ENCODE assay signal across 9 mouse cellular contexts in genomic region chr2:18906421-18907084, GRCm38 (mm10).
DNase-seq lines count a peak whose midpoint lies in the region; TF ChIP-seq lines count a peak whose summit lies in the region.
"Had no signal": no experiment of that assay in that cellular context is flagged by ENCODE, and none has a peak within 500 bp of the region (broad histone marks: within the 10 kb centered on the region; RNA-seq: fewer than 3 reads in every experiment).

No protein-coding gene starts in this region.

- no peak; the same call in 1 of the 2 replicates for TF ChIP-seq RAD21 in MEL (IDR thresholded peaks at IDR 0.05; ENCODE audit: low read depth, low read length)

- no peak overlapping the region for H3K4me3 ChIP-seq in MEL (ENCODE audit: control insufficient read depth in 1 of 2, insufficient read depth in 1 of 2, low read depth in 2 of 2, low read length in 2 of 2)

- H3K9me3 ChIP-seq in MEL (replicated peaks; ENCODE audit: insufficient read depth, low read length), result no peaks in the 10 kb centered on the region

- H3K36me3 ChIP-seq in MEL (ENCODE audit: control insufficient read depth in 1 of 2, insufficient read depth in 2 of 2, low read length in 2 of 2), result peaks cover 3 to 23% of the 10 kb centered on the region in 2 experiments

- no peak for TF ChIP-seq POLR2A in MEL (IDR thresholded peaks at IDR 0.05; ENCODE audit: control insufficient read depth in 1 of 2, insufficient read depth in 1 of 2, low read depth in 1 of 2, low read length in 2 of 2, poor library complexity in 1 of 2)

- TF ChIP-seq CTCF in MEL (IDR thresholded peaks at IDR 0.05 in 2 of 3, conservative IDR thresholded peaks at IDR 0.05 in 1 of 3; ENCODE audit: control insufficient read depth in 1 of 3, insufficient read depth in 1 of 3, low read depth in 2 of 3, low read length in 3 of 3, poor library complexity in 1 of 3, severe bottlenecking in 1 of 3), result peak; percentile 7 to 19 (median 12); a peak in 2 of 6 replicates

- intact Hi-C loops in gastrocnemius, postnatal 14 days (cut with DNase I; ENCODE audit: low total_unique reads), result no loop called here
- intact Hi-C loops in gastrocnemius, postnatal 36 days (cut with DNase I), result no loop called here

- H3K27ac ChIP-seq in MEL (ENCODE audit: control insufficient read depth, low read depth, low read length), result no peak overlapping the region

- H3K27me3 ChIP-seq in MEL (ENCODE audit: control insufficient read depth in 1 of 2, insufficient read depth in 2 of 2, low read length in 2 of 2), result no peaks in the 10 kb centered on the region

- no peak for TF ChIP-seq EP300 in MEL (IDR thresholded peaks at IDR 0.05; ENCODE audit: low read depth in 1 of 2, low read length in 2 of 2)

- H3K9ac ChIP-seq in MEL (ENCODE audit: control insufficient read depth, low read depth, low read length, poor library complexity, severe bottlenecking), result no peak overlapping the region

- peaks cover 1 to 15% of the 10 kb centered on the region in 2 experiments for H3K4me1 ChIP-seq in MEL (ENCODE audit: control insufficient read depth in 1 of 2, insufficient read depth in 2 of 2, low read length in 2 of 2)

- H3K79me2 ChIP-seq in MEL (ENCODE audit: control insufficient read depth, insufficient read depth, low read length, poor library complexity), result no peaks in the 10 kb centered on the region

- DNase-seq in gastrocnemius, postnatal 14 days, result peak; percentile 15
- DNase-seq in gastrocnemius, postnatal 36 days, result no peak
- no peak for DNase-seq in MEL (ENCODE audit: low read depth, low spot score)
- peak; percentile 17 to 19 for DNase-seq in cerebellum, postnatal 36 days
- peak; percentile 55 for DNase-seq in layer of hippocampus, adult 9-11 months
- DNase-seq in T-cell, adult 2 months (ENCODE audit: low spot score), result no peak
- no peak for DNase-seq in ovary, postnatal 10 days (ENCODE audit: low spot score)
- no peak for DNase-seq in spleen, postnatal 10 days (ENCODE audit: low spot score in 2 of 2)
- DNase-seq: lung, postnatal 10 days had no signal

TF ChIP-seq in MEL, 35 proteins besides CTCF, POLR2A, EP300 and RAD21:
- TF ChIP-seq GATA1 (IDR thresholded peaks at IDR 0.05; ENCODE audit: low read depth, low read length) (no peak), BHLHE40 (IDR thresholded peaks at IDR 0.05; ENCODE audit: borderline replicate concordance, low read depth, low read length) (no peak), MEF2A (IDR thresholded peaks at IDR 0.05; ENCODE audit: extremely low read depth, insufficient replicate concordance, low read depth, low read length, poor library complexity, severe bottlenecking) (no peak), MXI1 (IDR thresholded peaks at IDR 0.05; ENCODE audit: low read depth, low read length) (no peak), NRF1 (IDR thresholded peaks at IDR 0.05; ENCODE audit: insufficient read depth, low read depth, low read length, poor library complexity, severe bottlenecking) (no peak), TBP (IDR thresholded peaks at IDR 0.05; ENCODE audit: low read depth, low read length) (no peak), ELF1 (IDR thresholded peaks at IDR 0.05; ENCODE audit: low read depth, low read length) (no peak), MAFK (IDR thresholded peaks at IDR 0.05; ENCODE audit: borderline replicate concordance, low read depth, low read length) (no peak), JUND (IDR thresholded peaks at IDR 0.05; ENCODE audit: low read depth, low read length) (no peak)
TF ChIP-seq in MEL: peak in this region for 0.

Comparison
In these comparisons a context has a peak if more than half of its experiments do, and no peak if none do; other contexts are left out.
1. DNase-seq: peak in gastrocnemius, postnatal 14 days (single experiment), cerebellum, postnatal 36 days (2 of 2) and layer of hippocampus, adult 9-11 months (single experiment); none in gastrocnemius, postnatal 36 days (0 of 2), MEL (single experiment), T-cell, adult 2 months (single experiment), ovary, postnatal 10 days (single experiment) and spleen, postnatal 10 days (0 of 2).